Mouse (Mus musculus) left cerebral cortex, adult 2 months (tissue): ENCODE measurements around the gene Gm6882. TPM values are rescaled to one million over a fixed set of nuclear protein-coding genes. Genes with fewer than 3 reads are reported as not detected.
"Not testable (repeated sequence)": the region's sequence is repeated elsewhere in the genome, so short reads cannot be mapped to it uniquely, and the experiment has no call there.

Experiments used
- DNase-seq, 2 experiments: peaks; one replicate each; pipeline ENCODE4 v3.0.0; 2021 to 2022; ENCODE audit warnings: low spot score in 2 of 2, mixed read lengths in 1 of 2; ENCODE audit errors: extremely low spot score in 1 of 2
- H3K27ac ChIP-seq: fragments of 200-600 bp; 2 replicates; pipeline ENCODE4 v1.8.1; 2022
- H3K4me3 ChIP-seq: fragments of 200-600 bp; 2 replicates; pipeline ENCODE4 v1.8.1; 2022
- intact Hi-C: fragments of 180-260 bp; cut with DNase I; formaldehyde crosslinking; loops from one replicate; pipeline ENCODE4 v1.15.1; 2025
- long read RNA-seq, 2 experiments: library from polyadenylated mRNA; stranded (forward); transcript quantifications; one replicate each; pipeline ENCODE4 v2.0.0; 2021; ENCODE audit warnings: borderline mapping rate in 2 of 2
- total RNA-seq, 2 experiments: library from RNA; stranded (reverse); gene quantifications; 2 replicates each; pipeline ENCODE4 v1.2.3; 2021

Gene Gm6882
- total RNA-seq = not detected
- long read RNA-seq, experiment 1 = 0 reads
- long read RNA-seq, experiment 2 = 0 reads

GRCm38 (mm10) chr7:21432645-21433044 is at the start of gene Gm6882:
Gene Gm6882 (minus strand): TSS chr7:21432745.
- intact Hi-C loops, DNase-seq, H3K27ac ChIP-seq, H3K4me3 ChIP-seq: not testable (repeated sequence)

Other genes with a start within 250 kb of the Gm6882 start
- gene Gm5157, start 242.3 kb downstream of the Gm6882 start, total RNA-seq = not detected
- not detected for gene Vmn1r124, start 172.1 kb downstream of the Gm6882 start, total RNA-seq
- not detected for gene Vmn1r125, start 160.6 kb downstream of the Gm6882 start, total RNA-seq
- not detected for gene Vmn1r126, start 131.3 kb downstream of the Gm6882 start, total RNA-seq
- gene Vmn1r127, start 112.9 kb downstream of the Gm6882 start, total RNA-seq = not detected
- not detected for gene Vmn1r128, start 83.4 kb downstream of the Gm6882 start, total RNA-seq
- not detected for gene Vmn1r129, start 71.5 kb downstream of the Gm6882 start, total RNA-seq
- gene Vmn1r130, start 79.0 kb upstream of the Gm6882 start, total RNA-seq = not detected
- gene Vmn1r131, start 113.3 kb upstream of the Gm6882 start, total RNA-seq = not detected
- gene Vmn1r132, start 181.3 kb upstream of the Gm6882 start, total RNA-seq = not detected